Mouse (Mus musculus): ENCODE data around the gene Gna11. TPM values are rescaled to one million over a fixed set of nuclear protein-coding genes. Genes with fewer than 3 reads are reported as not detected.

The Gna11 gene
- 10 to 100 TPM; 26.2 to 31.8 TPM for total RNA-seq (2021)
- long read RNA-seq, experiment 1, transcript Gna11-201 (7 exons, 3,414 nt) = major isoform, 79 of 93 reads
- long read RNA-seq, experiment 1, partial matches to known transcripts = 0 of 93 reads
- long read RNA-seq, experiment 1, other reads (novel, unspliced or antisense) = 13 of 93 reads
- long read RNA-seq, experiment 2, transcript Gna11-201 (7 exons, 3,414 nt) = major isoform, 61 of 75 reads
- long read RNA-seq, experiment 2, partial matches to known transcripts = 4 of 75 reads
- long read RNA-seq, experiment 2, other reads (novel, unspliced or antisense) = 10 of 75 reads

- DNase-seq (ENCODE audit: low spot score) = peak; percentile 100
These were observed at the start of gene Gna11 for GRCm38 (mm10) chr10:81545161-81545747. Gene Gna11 (minus strand): TSS chr10:81545190.

GRCm38 (mm10) chr10:81593935-81594334 lies 48.9 kb upstream of the Gna11 start:
- no peak for DNase-seq (ENCODE audit: low spot score)

- DNase-seq (ENCODE audit: low spot score) = no peak
These were observed 48.2 kb upstream of the Gna11 start for GRCm38 (mm10) chr10:81593223-81593622.

- no peak for DNase-seq (ENCODE audit: low spot score)
These were observed 47.6 kb upstream of the Gna11 start for GRCm38 (mm10) chr10:81592631-81593030.

- DNase-seq (ENCODE audit: low spot score) = no peak
These were observed 46.9 kb upstream of the Gna11 start for GRCm38 (mm10) chr10:81591846-81592245.

GRCm38 (mm10) chr10:81588739-81589138 lies 43.7 kb upstream of the Gna11 start:
- no peak for DNase-seq (ENCODE audit: low spot score)

GRCm38 (mm10) chr10:81583347-81583746 lies 38.4 kb upstream of the Gna11 start:
- no peak for DNase-seq (ENCODE audit: low spot score)

GRCm38 (mm10) chr10:81580441-81581070 lies 35.6 kb upstream of the Gna11 start:
- DNase-seq (ENCODE audit: low spot score) = no peak

- DNase-seq (ENCODE audit: low spot score) = no peak
These were observed 35.0 kb upstream of the Gna11 start for GRCm38 (mm10) chr10:81579967-81580366.

GRCm38 (mm10) chr10:81575695-81576094 lies 30.7 kb upstream of the Gna11 start:
- no peak for DNase-seq (ENCODE audit: low spot score)

- no peak for DNase-seq (ENCODE audit: low spot score)
These were observed 30.2 kb upstream of the Gna11 start for GRCm38 (mm10) chr10:81575208-81575631.

- no peak for DNase-seq (ENCODE audit: low spot score)
These were observed 29.4 kb upstream of the Gna11 start, which contains the start of gene Tle2 for GRCm38 (mm10) chr10:81574081-81575056. Gene Tle2 (plus strand): TSS chr10:81574561.

GRCm38 (mm10) chr10:81572975-81573374 lies 28.0 kb upstream of the Gna11 start:
- peak; percentile 75 for DNase-seq (ENCODE audit: low spot score)

- DNase-seq (ENCODE audit: low spot score) = no peak
These were observed 27.2 kb upstream of the Gna11 start for GRCm38 (mm10) chr10:81572133-81572671.

- DNase-seq (ENCODE audit: low spot score) = peak; percentile 99
These were observed 26.5 kb upstream of the Gna11 start for GRCm38 (mm10) chr10:81571501-81571876.

GRCm38 (mm10) chr10:81570831-81571500 lies 26.0 kb upstream of the Gna11 start:
- DNase-seq (ENCODE audit: low spot score) = peak; percentile 94

GRCm38 (mm10) chr10:81570238-81570800 lies 25.3 kb upstream of the Gna11 start:
- DNase-seq (ENCODE audit: low spot score) = no peak

GRCm38 (mm10) chr10:81569507-81570237 lies 24.7 kb upstream of the Gna11 start:
- no peak for DNase-seq (ENCODE audit: low spot score)

GRCm38 (mm10) chr10:81568381-81569191 lies 23.6 kb upstream of the Gna11 start:
- no peak for DNase-seq (ENCODE audit: low spot score)
